Mouse (Mus musculus) MEL (cell line): ENCODE data around the gene Cpeb2.

Source experiments
- CTCF ChIP-seq, 3 experiments: IDR thresholded peaks in 2 of 3; conservative IDR thresholded peaks in 1 of 3; 2 replicates each; pipeline ENCODE4 v1.5.1; 2011 to 2012; ENCODE audit warnings: low read length in 3 of 3, low read depth in 2 of 3, mild to moderate bottlenecking in 2 of 3, improper control_type of control experiment in 1 of 3, inconsistent platforms in 1 of 3, mixed read lengths in 1 of 3, moderate library complexity in 1 of 3; ENCODE audit not compliant: control insufficient read depth in 1 of 3, insufficient read depth in 1 of 3, poor library complexity in 1 of 3, severe bottlenecking in 1 of 3
- ELF1 ChIP-seq: IDR thresholded peaks from 2 replicates; pipeline ENCODE4 v1.6.1; 2014; ENCODE audit warnings: low read depth, mild to moderate bottlenecking, inconsistent platforms, low read length, improper control_type of control experiment, moderate library complexity
- EP300 ChIP-seq, 2 experiments: IDR thresholded peaks; 2 replicates each; pipeline ENCODE4 v1.6.1; 2011; ENCODE audit warnings: improper control_type of control experiment in 2 of 2, low read length in 2 of 2, low read depth in 1 of 2, mild to moderate bottlenecking in 1 of 2
- ETS1 ChIP-seq: IDR thresholded peaks from 2 replicates; pipeline ENCODE4 v1.6.1; 2012; ENCODE audit warnings: low read depth, mild to moderate bottlenecking, inconsistent platforms, low read length, improper control_type of control experiment, moderate library complexity
- MEF2A ChIP-seq: IDR thresholded peaks from 2 replicates; pipeline ENCODE4 v1.6.1; 2014; ENCODE audit warnings: low read depth, mild to moderate bottlenecking, inconsistent platforms, low read length, improper control_type of control experiment; ENCODE audit not compliant: poor library complexity, insufficient replicate concordance, severe bottlenecking; ENCODE audit errors: extremely low read depth
- NELFE ChIP-seq: IDR thresholded peaks from 2 replicates; pipeline ENCODE4 v1.6.1; 2011; ENCODE audit warnings: low read depth, low read length, improper control_type of control experiment
- NRF1 ChIP-seq: IDR thresholded peaks from 2 replicates; pipeline ENCODE4 v1.6.1; 2014; ENCODE audit warnings: low read depth, mild to moderate bottlenecking, inconsistent platforms, low read length, improper control_type of control experiment, moderate library complexity; ENCODE audit not compliant: poor library complexity, insufficient read depth, severe bottlenecking
- POLR2A ChIP-seq, 2 experiments: IDR thresholded peaks; 2 replicates each; pipeline ENCODE4 v1.6.1; 2011 to 2012; ENCODE audit warnings: low read length in 2 of 2, mild to moderate bottlenecking in 2 of 2, control low read depth in 1 of 2, improper control_type of control experiment in 1 of 2, low read depth in 1 of 2, moderate library complexity in 1 of 2; ENCODE audit not compliant: control insufficient read depth in 1 of 2, insufficient read depth in 1 of 2, poor library complexity in 1 of 2

- TF ChIP-seq ETS1 (peak; percentile 95), NRF1 (no peak), ELF1 (no peak), CTCF (IDR thresholded peaks at IDR 0.05 in 2 of 3, conservative IDR thresholded peaks at IDR 0.05 in 1 of 3; ENCODE audit: control insufficient read depth in 1 of 3, insufficient read depth in 1 of 3, low read depth in 2 of 3, low read length in 3 of 3, poor library complexity in 1 of 3, severe bottlenecking in 1 of 3) (no peak), NELFE (no peak), POLR2A (IDR thresholded peaks at IDR 0.05; ENCODE audit: control insufficient read depth in 1 of 2, insufficient read depth in 1 of 2, low read depth in 1 of 2, low read length in 2 of 2, poor library complexity in 1 of 2) (no peak), MEF2A (peak; percentile 90; the same call in 1 of the 2 replicates), EP300 (IDR thresholded peaks at IDR 0.05; ENCODE audit: low read depth in 1 of 2, low read length in 2 of 2) (peak; percentile 92 to 95)
These were observed 6.3 kb downstream of the Cpeb2 start for GRCm38 (mm10) chr5:43239141-43239835.
